Mouse (Mus musculus): ENCODE measurements at regions not wholly inside any gene's neighbourhood (a gene's known extent, or its start where the extent isn't known, plus 50 kb on each side); places are given as distances from the start of the nearest gene placed in this dataset.

- DNase-seq (ENCODE audit: low spot score in 2 of 2), result no peak
Observed at GRCm38 (mm10) chr10:31076948-31077347, 234.3 kb upstream of the Hey2 start.

- DNase-seq (ENCODE audit: low spot score in 2 of 2), result peak; percentile 7 to 33
Observed at GRCm38 (mm10) chr10:31076415-31076814, 233.8 kb upstream of the Hey2 start.

- no peak for DNase-seq (ENCODE audit: low spot score in 2 of 2)
Observed at GRCm38 (mm10) chr10:31074004-31074645, 231.5 kb upstream of the Hey2 start.

- no peak for DNase-seq (ENCODE audit: low spot score in 2 of 2)
Observed at GRCm38 (mm10) chr10:31068668-31069223, 226.1 kb upstream of the Hey2 start.

GRCm38 (mm10) chr10:31062732-31063131 is 220.1 kb upstream of the Hey2 start:
- no peak for DNase-seq (ENCODE audit: low spot score in 2 of 2)

DNA sequence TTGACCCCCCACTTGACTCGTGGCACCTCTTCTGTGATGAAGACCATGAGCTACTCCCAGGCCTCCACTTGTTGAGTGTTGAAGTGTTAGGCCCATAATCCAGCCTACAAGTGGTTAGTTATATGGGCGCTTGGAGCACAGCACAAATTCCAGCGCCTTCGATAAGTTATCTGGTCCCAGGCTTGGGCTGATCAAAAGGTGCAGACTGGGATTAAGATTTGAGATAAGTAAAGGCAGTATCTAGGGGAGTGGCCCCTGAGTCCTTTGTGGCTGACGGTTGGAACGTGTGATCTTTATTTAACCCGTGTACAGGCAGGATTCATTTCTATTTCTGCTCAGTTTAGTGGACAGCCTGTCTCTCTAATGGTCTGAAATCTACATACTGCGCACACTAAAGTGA is 210.7 kb upstream of the Hey2 start:
- no peak for DNase-seq (ENCODE audit: low spot score in 2 of 2)

DNA sequence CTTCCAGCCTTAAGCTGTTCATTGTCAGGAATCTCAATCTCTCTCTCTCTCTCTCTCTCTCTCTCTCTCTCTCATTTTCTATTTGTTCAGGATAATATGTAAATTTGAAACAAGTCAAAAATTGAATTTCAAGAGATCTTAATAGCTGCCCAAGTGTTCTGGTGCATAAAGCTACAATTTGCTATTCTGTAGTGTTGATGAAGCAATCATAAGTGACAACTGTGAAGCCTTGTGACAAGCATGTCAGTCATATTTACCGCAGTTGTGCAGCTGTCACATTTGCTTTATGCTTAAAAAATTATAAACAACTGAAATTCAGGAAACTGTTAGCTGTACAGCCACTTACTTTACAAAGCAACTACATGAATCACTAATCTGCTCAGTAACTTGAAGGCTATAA is 208.6 kb upstream of the Hey2 start:
- DNase-seq (ENCODE audit: low spot score in 2 of 2), result no peak

- DNase-seq (ENCODE audit: low spot score in 2 of 2), result no peak
Observed at GRCm38 (mm10) chr10:31049352-31049751, 206.8 kb upstream of the Hey2 start.

- DNase-seq (ENCODE audit: low spot score in 2 of 2), result no peak
Observed at GRCm38 (mm10) chr10:31035611-31036010, 193.0 kb upstream of the Hey2 start.

- DNase-seq (ENCODE audit: low spot score in 2 of 2), result no peak
Observed at GRCm38 (mm10) chr10:31034782-31035181, 192.2 kb upstream of the Hey2 start.

- no peak for DNase-seq (ENCODE audit: low spot score in 2 of 2)
Observed at GRCm38 (mm10) chr10:31030676-31031075, 188.1 kb upstream of the Hey2 start.

- DNase-seq (ENCODE audit: low spot score in 2 of 2), result no peak
Observed at GRCm38 (mm10) chr10:31026440-31026839, 183.8 kb upstream of the Hey2 start.

DNA sequence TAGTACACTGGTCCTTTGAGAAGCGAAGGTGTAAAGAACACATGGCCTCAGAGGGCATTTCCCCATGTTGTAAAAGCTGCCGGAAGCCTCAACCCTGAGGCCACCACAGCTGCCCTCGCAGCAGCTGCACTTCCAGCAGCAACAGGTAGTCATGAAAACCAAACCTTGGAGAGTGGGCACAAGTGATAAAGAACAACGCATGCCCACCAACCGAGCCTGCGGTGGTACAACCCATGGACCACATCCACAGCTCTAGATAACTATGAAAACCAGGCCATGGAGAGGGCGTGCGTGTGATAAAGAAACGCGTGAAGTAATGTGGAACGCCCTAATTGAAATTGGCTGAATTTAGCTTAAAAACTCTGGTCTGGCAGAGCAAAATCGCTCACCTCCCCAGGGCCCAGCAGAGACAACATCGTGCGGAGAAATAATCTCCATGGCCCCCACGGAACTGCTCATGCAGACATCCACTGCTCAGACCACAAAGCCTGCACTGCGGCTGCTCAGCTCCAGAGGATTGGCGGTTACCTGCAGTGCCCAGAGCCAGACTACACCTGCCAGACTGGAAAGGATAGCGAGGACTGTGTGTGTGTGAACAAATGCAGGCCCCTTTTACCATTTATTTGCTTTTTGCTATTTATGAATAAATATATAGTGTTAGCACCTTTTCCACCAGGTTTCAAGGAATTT is 170.2 kb upstream of the Hey2 start:
- DNase-seq (ENCODE audit: low spot score in 2 of 2), result no peak

GRCm38 (mm10) chr10:31009955-31010254 is 167.3 kb upstream of the Hey2 start:
- DNase-seq (ENCODE audit: low spot score in 2 of 2), result no peak

- DNase-seq (ENCODE audit: low spot score in 2 of 2), result no peak
Observed at GRCm38 (mm10) chr10:31009128-31009954, 166.7 kb upstream of the Hey2 start.

- DNase-seq (ENCODE audit: low spot score in 2 of 2), result no peak
Observed at GRCm38 (mm10) chr10:30998163-30998944, 155.8 kb upstream of the Hey2 start.

- DNase-seq (ENCODE audit: low spot score in 2 of 2), result no peak
Observed at GRCm38 (mm10) chr10:30992167-30992566, 149.6 kb upstream of the Hey2 start.

DNA sequence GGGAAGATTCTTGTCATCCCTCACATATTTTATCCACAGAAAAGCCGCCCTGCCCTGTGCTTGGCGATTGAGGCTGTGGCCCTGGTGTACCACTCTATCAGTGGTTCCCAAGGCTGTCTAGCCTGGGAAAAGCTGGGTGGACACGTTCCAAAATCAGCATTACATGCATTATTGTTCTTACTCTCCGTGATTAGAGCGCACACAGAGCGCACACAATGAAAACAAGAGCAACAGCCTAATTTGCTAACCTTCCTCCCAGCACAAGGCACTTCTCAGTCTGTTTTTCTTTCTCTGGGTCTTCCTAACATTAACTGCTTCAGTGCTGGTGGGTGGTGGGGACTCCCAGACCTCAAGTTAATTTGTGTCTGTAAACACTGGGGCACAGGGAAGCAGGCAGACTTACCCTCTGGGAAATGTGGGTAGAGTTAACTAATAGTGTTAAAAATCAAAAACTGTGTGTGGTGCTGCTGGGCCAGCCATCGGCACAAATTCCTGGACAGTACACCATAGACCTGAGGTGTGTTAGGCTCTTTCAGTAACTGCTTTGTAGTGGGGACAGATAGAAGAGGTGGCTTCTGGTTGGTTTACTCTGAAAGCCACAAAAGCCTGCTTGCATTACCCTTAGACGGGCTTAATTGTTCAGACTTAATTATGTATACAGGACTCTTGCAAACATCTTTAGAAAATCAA is 137.8 kb upstream of the Hey2 start:
- DNase-seq (ENCODE audit: low spot score in 2 of 2), result no peak

DNA sequence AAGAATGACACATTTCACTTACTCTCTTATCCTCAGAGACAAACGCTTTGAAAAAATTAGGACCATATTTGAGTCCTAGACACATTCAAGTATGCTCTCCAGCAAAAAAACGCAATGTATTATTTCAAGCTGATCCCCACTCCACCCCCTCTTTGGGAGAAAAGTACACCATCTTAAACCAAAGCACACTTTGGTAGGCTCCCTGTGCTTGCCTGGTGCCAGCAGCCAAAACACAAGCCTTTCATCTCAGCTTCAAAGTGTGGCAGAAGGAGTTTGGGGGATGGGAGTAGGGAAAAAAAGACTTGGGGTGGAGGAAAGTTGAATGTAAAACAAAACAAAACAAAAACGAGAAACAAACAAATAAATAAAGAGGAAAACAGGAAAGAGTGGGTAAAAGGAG is 137.2 kb upstream of the Hey2 start:
- no peak for DNase-seq (ENCODE audit: low spot score in 2 of 2)

- no peak for DNase-seq (ENCODE audit: low spot score in 2 of 2)
Observed at GRCm38 (mm10) chr10:30966176-30966575, 123.6 kb upstream of the Hey2 start.

GRCm38 (mm10) chr10:30953825-30954224 is 111.2 kb upstream of the Hey2 start:
- DNase-seq (ENCODE audit: low spot score in 2 of 2), result no peak

Measured in urinary bladder, adult 18-20 months (tissue).